ENCODE assay signal across 21 mouse cellular contexts in genomic region chr1:51678290-51678928, GRCm38 (mm10).
A peak's percentile ranks its signal among the peaks of the same experiment; 100 is the strongest.
DNase-seq lines count a peak whose midpoint lies in the region; ATAC-seq and TF ChIP-seq lines count a peak whose summit lies in the region.
"Had no signal": no experiment of that assay in that cellular context is flagged by ENCODE, and none has a peak within 500 bp of the region (broad histone marks: within the 10 kb centered on the region; RNA-seq: fewer than 3 reads in every experiment).

No protein-coding gene starts in this region.

- no peak for TF ChIP-seq CTCF in lung, adult 2 months (IDR thresholded peaks at IDR 0.05; ENCODE audit: insufficient read depth, low read length)

- H3K4me1 ChIP-seq in kidney, embryonic 15.5 days, result 0 out of 2 replicates have a peak, but pooled peaks cover 7% of the 10 kb centered on the region
- peaks cover 5% of the 10 kb centered on the region; the same call in 1 of the 2 replicates for H3K4me1 ChIP-seq in embryonic facial prominence, embryonic 15.5 days
- H3K4me1 ChIP-seq in lung, adult 2 months (ENCODE audit: control insufficient read depth, insufficient read depth, low read length), result peaks cover 2% of the 10 kb centered on the region; the same call in 1 of the 2 replicates
- H3K4me1 ChIP-seq: hindbrain, embryonic 13.5 days; liver, embryonic 15.5 days; neural tube, embryonic 15.5 days had no signal

- no peak overlapping the region for H3K4me2 ChIP-seq in kidney, embryonic 15.5 days
- H3K4me2 ChIP-seq in embryonic facial prominence, embryonic 15.5 days (replicated peaks), result no peak overlapping the region
- H3K4me2 ChIP-seq: heart, embryonic 11.5 days; hindbrain, embryonic 13.5 days; limb, embryonic 15.5 days; liver, embryonic 15.5 days; neural tube, embryonic 15.5 days had no signal

- DNase-seq in kidney, adult 8-10 months, result no peak
- DNase-seq in urinary bladder, postnatal 25 days (ENCODE audit: low spot score), result peak; percentile 12
- DNase-seq in urinary bladder, postnatal 4 days (ENCODE audit: low spot score in 2 of 2), result no peak
- DNase-seq in layer of hippocampus, postnatal 14 days (ENCODE audit: low spot score in 2 of 2), result no peak
- no peak for DNase-seq in lung, adult 2 months
- DNase-seq: adrenal gland, adult 2 months; cerebellum, adult 8-10 months; gastrocnemius, postnatal 25 days; layer of hippocampus, adult 9-11 months; right cerebral cortex, postnatal 14 days; spleen, adult 18-20 months; thymus, adult 2 months had no signal

- H3K4me3 ChIP-seq in kidney, embryonic 15.5 days (replicated peaks), result no peak overlapping the region
- no peak overlapping the region for H3K4me3 ChIP-seq in embryonic facial prominence, embryonic 15.5 days (replicated peaks)
- no peak overlapping the region for H3K4me3 ChIP-seq in lung, adult 2 months (replicated peaks; ENCODE audit: extremely low read depth, low read depth, low read length)
- H3K4me3 ChIP-seq: hindbrain, embryonic 13.5 days; limb, embryonic 15.5 days; liver, embryonic 15.5 days; neural tube, embryonic 15.5 days had no signal

- no peaks in the 10 kb centered on the region for H3K36me3 ChIP-seq in kidney, embryonic 15.5 days
- no peaks in the 10 kb centered on the region for H3K36me3 ChIP-seq in embryonic facial prominence, embryonic 15.5 days
- H3K36me3 ChIP-seq: hindbrain, embryonic 13.5 days; limb, embryonic 15.5 days; liver, embryonic 15.5 days; neural tube, embryonic 15.5 days had no signal

- no peak for TF ChIP-seq POLR2A in lung, adult 2 months (IDR thresholded peaks at IDR 0.05; ENCODE audit: borderline replicate concordance, extremely low read depth, low read depth, low read length)

- H3K27me3 ChIP-seq in kidney, embryonic 15.5 days, result no peaks in the 10 kb centered on the region
- no peaks in the 10 kb centered on the region for H3K27me3 ChIP-seq in embryonic facial prominence, embryonic 15.5 days
- H3K27me3 ChIP-seq: hindbrain, embryonic 13.5 days; limb, embryonic 15.5 days; liver, embryonic 15.5 days; neural tube, embryonic 15.5 days had no signal

- WGBS in kidney, embryonic 15.5 days, result 66% methylated on average over 6 of the region's 6 CpGs
- 26% methylated on average over 6 of the region's 6 CpGs for WGBS in embryonic facial prominence, embryonic 15.5 days
- 59% methylated on average over 6 of the region's 6 CpGs for WGBS in lung, adult 2 months

- peak overlapping the region; percentile 51 for H3K27ac ChIP-seq in kidney, embryonic 15.5 days
- H3K27ac ChIP-seq in embryonic facial prominence, embryonic 15.5 days (replicated peaks), result no peak overlapping the region
- H3K27ac ChIP-seq: hindbrain, embryonic 13.5 days; limb, embryonic 15.5 days; liver, embryonic 15.5 days; neural tube, embryonic 15.5 days had no signal

- no peak for ATAC-seq in kidney, embryonic 15.5 days (replicated peaks; ENCODE audit: low FRiP score)
- peak; percentile 73; the same call in 1 of the 2 replicates for ATAC-seq in embryonic facial prominence, embryonic 15.5 days (ENCODE audit: insufficient number of reproducible peaks, low FRiP score, low TSS enrichment, low read depth)
- ATAC-seq: inflammation-experienced regulatory T-cells, adult 6 months; midbrain, embryonic 16.5 days had no signal

- no peak overlapping the region for H3K9ac ChIP-seq in kidney, embryonic 15.5 days
- no peak overlapping the region for H3K9ac ChIP-seq in embryonic facial prominence, embryonic 15.5 days
- H3K9ac ChIP-seq: hindbrain, embryonic 13.5 days; limb, embryonic 15.5 days; liver, embryonic 15.5 days; neural tube, embryonic 15.5 days had no signal

- H3K9me3 ChIP-seq in kidney, embryonic 15.5 days (replicated peaks), result no peaks in the 10 kb centered on the region
- no peaks in the 10 kb centered on the region for H3K9me3 ChIP-seq in embryonic facial prominence, embryonic 15.5 days (replicated peaks)
- H3K9me3 ChIP-seq: hindbrain, embryonic 13.5 days; limb, embryonic 15.5 days; liver, embryonic 15.5 days; neural tube, embryonic 15.5 days had no signal
